Mouse (Mus musculus) thymus, postnatal 14 days (tissue): ENCODE data around the gene Rimkla.
A peak's percentile ranks its signal among the peaks of the same experiment; 100 is the strongest.
"Not testable (repeated sequence)": the region's sequence is repeated elsewhere in the genome, so short reads cannot be mapped to it uniquely, and the experiment has no call there.

ENCODE experiments used
- DNase-seq: peaks from one replicate; pipeline ENCODE4 v3.0.0; 2021

Rimkla gene

GRCm38 (mm10) chr4:119492291-119492932, at the start of gene Rimkla:
Gene Rimkla, minus strand, starts transcription at chr4:119492628.
- peak; percentile 82 for DNase-seq

- no peak for DNase-seq
Measured at GRCm38 (mm10) chr4:119540533-119540890, 48.1 kb upstream of the Rimkla start.

- DNase-seq, result peak; percentile 75
Measured at GRCm38 (mm10) chr4:119539836-119540532, 47.6 kb upstream of the Rimkla start.

- peak; percentile 96 for DNase-seq
Measured at GRCm38 (mm10) chr4:119539031-119539824, 46.8 kb upstream of the Rimkla start, which contains the start of gene Frg2f1. Gene Frg2f1, minus strand, starts transcription at chr4:119539529.

- no peak for DNase-seq
Measured at GRCm38 (mm10) chr4:119537436-119537835, 45.0 kb upstream of the Rimkla start.

- DNase-seq, result not testable (repeated sequence)
Measured at GRCm38 (mm10) chr4:119536615-119537014, 44.2 kb upstream of the Rimkla start, which contains the start of gene Foxj3. Gene Foxj3, plus strand, starts transcription at chr4:119537004.

GRCm38 (mm10) chr4:119535103-119535502, 42.7 kb upstream of the Rimkla start:
- no peak for DNase-seq

- DNase-seq, result peak; percentile 41
Measured at GRCm38 (mm10) chr4:119531813-119532212, 39.4 kb upstream of the Rimkla start.

GRCm38 (mm10) chr4:119526329-119526845, 34.0 kb upstream of the Rimkla start:
- DNase-seq, result no peak

- DNase-seq, result no peak
Measured at GRCm38 (mm10) chr4:119524466-119524865, 32.0 kb upstream of the Rimkla start.

- no peak for DNase-seq
Measured at GRCm38 (mm10) chr4:119524010-119524409, 31.6 kb upstream of the Rimkla start.

- DNase-seq, result no peak
Measured at GRCm38 (mm10) chr4:119523575-119523974, 31.1 kb upstream of the Rimkla start.

- DNase-seq, result no peak
Measured at GRCm38 (mm10) chr4:119512731-119513141, 20.3 kb upstream of the Rimkla start.

GRCm38 (mm10) chr4:119511591-119511990, 19.2 kb upstream of the Rimkla start:
- DNase-seq, result no peak

- no peak for DNase-seq
Measured at GRCm38 (mm10) chr4:119498319-119498848, 6.0 kb upstream of the Rimkla start.

GRCm38 (mm10) chr4:119492933-119493327, 502 bp upstream of the Rimkla start:
- no peak for DNase-seq

GRCm38 (mm10) chr4:119490806-119491205, 1.6 kb downstream of the Rimkla start:
- peak; percentile 47 for DNase-seq

GRCm38 (mm10) chr4:119489666-119490065, 2.8 kb downstream of the Rimkla start:
- no peak for DNase-seq

- no peak for DNase-seq
Measured at GRCm38 (mm10) chr4:119484882-119485281, 7.5 kb downstream of the Rimkla start.

- peak; percentile 36 for DNase-seq
Measured at GRCm38 (mm10) chr4:119483051-119483450, 9.4 kb downstream of the Rimkla start.

GRCm38 (mm10) chr4:119473150-119473549, 19.3 kb downstream of the Rimkla start:
- no peak for DNase-seq

GRCm38 (mm10) chr4:119472545-119472944, 19.9 kb downstream of the Rimkla start:
- no peak for DNase-seq
